In genomic region chr19:55594451-55594850, GRCm38 (mm10) we compare ENCODE assay signal across 24 mouse cellular contexts.
DNase-seq lines count a peak whose midpoint lies in the region; ATAC-seq and TF ChIP-seq lines count a peak whose summit lies in the region.
"Had no signal": no experiment of that assay in that cellular context is flagged by ENCODE, and none has a peak within 500 bp of the region (broad histone marks: within the 10 kb centered on the region; RNA-seq: fewer than 3 reads in every experiment).

No protein-coding gene starts in this region.

- DNase-seq in stomach, postnatal 0 days (ENCODE audit: low spot score) = no peak
- no peak for DNase-seq in limb, embryonic 10.5 days (ENCODE audit: low spot score)
- DNase-seq in hindbrain, embryonic 14.5 days (ENCODE audit: low spot score) = no peak
- DNase-seq: B cell, adult 2 months; cerebellum, adult 11 months; cerebellum, adult 18-20 months; cerebellum, adult 8-10 months; cerebellum, adult 9-11 months; cerebellum, postnatal 14 days; cerebellum, postnatal 36 days; embryo, embryonic 11 days had no signal

- H3K4me3 ChIP-seq in intestine, embryonic 16.5 days (ENCODE audit: low read length) = no peak overlapping the region
- H3K4me3 ChIP-seq in intestine, postnatal 0 days (ENCODE audit: low read depth, low read length) = no peak overlapping the region
- no peak overlapping the region for H3K4me3 ChIP-seq in stomach, embryonic 15.5 days (replicated peaks)
- H3K4me3 ChIP-seq in stomach, postnatal 0 days (ENCODE audit: low read depth, low read length) = no peak overlapping the region
- H3K4me3 ChIP-seq in limb, embryonic 10.5 days = no peak overlapping the region
- no peak overlapping the region for H3K4me3 ChIP-seq in hindbrain, embryonic 12.5 days
- H3K4me3 ChIP-seq in hindbrain, embryonic 14.5 days (replicated peaks; ENCODE audit: low read length) = no peak overlapping the region
- H3K4me3 ChIP-seq: embryonic facial prominence, embryonic 13.5 days; embryonic facial prominence, embryonic 15.5 days; forebrain, embryonic 13.5 days; forebrain, embryonic 15.5 days had no signal

- no peaks in the 10 kb centered on the region for H3K36me3 ChIP-seq in intestine, embryonic 16.5 days (ENCODE audit: control insufficient read depth, insufficient read depth, low read length)
- no peaks in the 10 kb centered on the region for H3K36me3 ChIP-seq in intestine, postnatal 0 days (ENCODE audit: control insufficient read depth, insufficient read depth)
- no peaks in the 10 kb centered on the region for H3K36me3 ChIP-seq in stomach, embryonic 15.5 days
- H3K36me3 ChIP-seq in stomach, postnatal 0 days (ENCODE audit: control insufficient read depth, insufficient read depth, low read length) = no peaks in the 10 kb centered on the region
- H3K36me3 ChIP-seq in limb, embryonic 10.5 days = no peaks in the 10 kb centered on the region
- no peaks in the 10 kb centered on the region for H3K36me3 ChIP-seq in hindbrain, embryonic 12.5 days
- H3K36me3 ChIP-seq in hindbrain, embryonic 14.5 days (replicated peaks; ENCODE audit: control insufficient read depth, insufficient read depth) = no peaks in the 10 kb centered on the region
- H3K36me3 ChIP-seq: embryonic facial prominence, embryonic 13.5 days; embryonic facial prominence, embryonic 15.5 days; forebrain, embryonic 15.5 days had no signal

- TF ChIP-seq CTCF in intestine, postnatal 0 days (IDR thresholded peaks at IDR 0.05; ENCODE audit: low read depth) = no peak
- TF ChIP-seq CTCF in stomach, postnatal 0 days (IDR thresholded peaks at IDR 0.05; ENCODE audit: low read depth) = no peak

- H3K27ac ChIP-seq in intestine, embryonic 16.5 days (ENCODE audit: low read length) = 0 out of 2 replicates have a peak overlapping the region, but pooled peaks have one; percentile 79
- no peak overlapping the region for H3K27ac ChIP-seq in intestine, postnatal 0 days (ENCODE audit: low read depth, low read length)
- H3K27ac ChIP-seq in stomach, embryonic 15.5 days = peak overlapping the region; percentile 82; the same call in 1 of the 2 replicates
- no peak overlapping the region for H3K27ac ChIP-seq in stomach, postnatal 0 days (replicated peaks)
- peak overlapping the region; percentile 85; the same call in 1 of the 2 replicates for H3K27ac ChIP-seq in limb, embryonic 10.5 days
- no peak overlapping the region for H3K27ac ChIP-seq in hindbrain, embryonic 12.5 days
- H3K27ac ChIP-seq in hindbrain, embryonic 14.5 days = no peak overlapping the region
- H3K27ac ChIP-seq: forebrain, embryonic 13.5 days; forebrain, embryonic 15.5 days had no signal

- no peak overlapping the region for H3K9ac ChIP-seq in intestine, embryonic 16.5 days (ENCODE audit: low read depth, low read length)
- no peak overlapping the region for H3K9ac ChIP-seq in intestine, postnatal 0 days (ENCODE audit: low read depth, low read length)
- H3K9ac ChIP-seq in stomach, embryonic 15.5 days = no peak overlapping the region
- no peak overlapping the region for H3K9ac ChIP-seq in stomach, postnatal 0 days (ENCODE audit: low read length)
- H3K9ac ChIP-seq in hindbrain, embryonic 12.5 days = no peak overlapping the region
- H3K9ac ChIP-seq in hindbrain, embryonic 14.5 days = no peak overlapping the region
- H3K9ac ChIP-seq: embryonic facial prominence, embryonic 13.5 days; embryonic facial prominence, embryonic 15.5 days; forebrain, embryonic 13.5 days; forebrain, embryonic 15.5 days had no signal

- peaks cover 48% of the 10 kb centered on the region for H3K4me1 ChIP-seq in intestine, embryonic 16.5 days (ENCODE audit: control insufficient read depth, insufficient read depth, low read length)
- 0 out of 2 replicates have a peak, but pooled peaks cover 5% of the 10 kb centered on the region for H3K4me1 ChIP-seq in intestine, postnatal 0 days (replicated peaks; ENCODE audit: control insufficient read depth, insufficient read depth, low read length)
- H3K4me1 ChIP-seq in stomach, embryonic 15.5 days = peaks cover 35% of the 10 kb centered on the region
- H3K4me1 ChIP-seq in stomach, postnatal 0 days (replicated peaks; ENCODE audit: control insufficient read depth, insufficient read depth) = no peaks in the 10 kb centered on the region
- peaks cover 88% of the 10 kb centered on the region for H3K4me1 ChIP-seq in limb, embryonic 10.5 days
- peaks cover 32% of the 10 kb centered on the region for H3K4me1 ChIP-seq in hindbrain, embryonic 12.5 days
- peaks cover 24% of the 10 kb centered on the region for H3K4me1 ChIP-seq in hindbrain, embryonic 14.5 days (replicated peaks; ENCODE audit: control insufficient read depth, insufficient read depth, low read length)

- H3K9me3 ChIP-seq in intestine, embryonic 16.5 days (ENCODE audit: control insufficient read depth, low read length) = no peaks in the 10 kb centered on the region
- no peaks in the 10 kb centered on the region for H3K9me3 ChIP-seq in intestine, postnatal 0 days (ENCODE audit: control insufficient read depth)
- H3K9me3 ChIP-seq in stomach, embryonic 15.5 days = no peaks in the 10 kb centered on the region
- H3K9me3 ChIP-seq in stomach, postnatal 0 days (ENCODE audit: control insufficient read depth, low read length) = no peaks in the 10 kb centered on the region
- no peaks in the 10 kb centered on the region for H3K9me3 ChIP-seq in limb, embryonic 10.5 days (replicated peaks)
- H3K9me3 ChIP-seq in hindbrain, embryonic 12.5 days (replicated peaks) = no peaks in the 10 kb centered on the region
- H3K9me3 ChIP-seq in hindbrain, embryonic 14.5 days (ENCODE audit: control insufficient read depth, low read length) = no peaks in the 10 kb centered on the region
- H3K9me3 ChIP-seq: embryonic facial prominence, embryonic 13.5 days; embryonic facial prominence, embryonic 15.5 days; forebrain, embryonic 13.5 days; forebrain, embryonic 15.5 days; G1E had no signal

- no peaks in the 10 kb centered on the region for H3K27me3 ChIP-seq in intestine, embryonic 16.5 days (replicated peaks; ENCODE audit: control insufficient read depth, insufficient read depth, low read length)
- no peaks in the 10 kb centered on the region for H3K27me3 ChIP-seq in intestine, postnatal 0 days (replicated peaks; ENCODE audit: control insufficient read depth, insufficient read depth, low read length)
- no peaks in the 10 kb centered on the region for H3K27me3 ChIP-seq in stomach, embryonic 15.5 days (replicated peaks)
- H3K27me3 ChIP-seq in stomach, postnatal 0 days (ENCODE audit: control insufficient read depth, insufficient read depth, low read length) = no peaks in the 10 kb centered on the region
- no peaks in the 10 kb centered on the region for H3K27me3 ChIP-seq in limb, embryonic 10.5 days (ENCODE audit: low read depth, poor library complexity, severe bottlenecking)
- H3K27me3 ChIP-seq in hindbrain, embryonic 12.5 days = peaks cover 43% of the 10 kb centered on the region
- H3K27me3 ChIP-seq in hindbrain, embryonic 14.5 days (ENCODE audit: control insufficient read depth, insufficient read depth, low read length) = peaks cover 16% of the 10 kb centered on the region; the same call in 1 of the 2 replicates
- H3K27me3 ChIP-seq: CH12.LX; embryonic facial prominence, embryonic 15.5 days; Patski had no signal

- WGBS in intestine, embryonic 16.5 days = 88% methylated on average over 3 of the region's 3 CpGs
- 74% methylated on average over 3 of the region's 3 CpGs for WGBS in intestine, postnatal 0 days
- 82% methylated on average over 3 of the region's 3 CpGs for WGBS in stomach, embryonic 15.5 days
- whole genome bisulfite sequencing in stomach, postnatal 0 days = 80% methylated on average over 3 of the region's 3 CpGs
- WGBS in limb, embryonic 10.5 days = 93% methylated on average over 3 of the region's 3 CpGs
- 97% methylated on average over 3 of the region's 3 CpGs for WGBS in hindbrain, embryonic 12.5 days
- 91% methylated on average over 3 of the region's 3 CpGs for WGBS in hindbrain, embryonic 14.5 days

- ATAC-seq in intestine, embryonic 16.5 days = no peak
- ATAC-seq in intestine, postnatal 0 days = no peak
- no peak for ATAC-seq in stomach, embryonic 15.5 days (ENCODE audit: insufficient read depth, low FRiP score, low read depth)
- no peak for ATAC-seq in stomach, postnatal 0 days (ENCODE audit: low FRiP score, low TSS enrichment)
- ATAC-seq in hindbrain, embryonic 12.5 days (ENCODE audit: low FRiP score) = no peak
- no peak for ATAC-seq in hindbrain, embryonic 14.5 days (ENCODE audit: low FRiP score)
- ATAC-seq: activated CD4-positive, CD25-positive, alpha-beta regulatory T cell, adult 4 months; CD4-positive, CD25-positive, alpha-beta regulatory T cell, adult 4 months; forebrain, embryonic 13.5 days; Patski had no signal

- TF ChIP-seq EP300 in stomach, postnatal 0 days (optimal IDR thresholded peaks at IDR 0.05) = no peak

- no peak overlapping the region for H3K4me2 ChIP-seq in intestine, embryonic 16.5 days (ENCODE audit: low read depth, low read length)
- H3K4me2 ChIP-seq in intestine, postnatal 0 days (replicated peaks; ENCODE audit: low read depth) = no peak overlapping the region
- no peak overlapping the region for H3K4me2 ChIP-seq in stomach, embryonic 15.5 days
- no peak overlapping the region for H3K4me2 ChIP-seq in stomach, postnatal 0 days (replicated peaks; ENCODE audit: low read depth)
- H3K4me2 ChIP-seq in hindbrain, embryonic 12.5 days (replicated peaks) = no peak overlapping the region
- no peak overlapping the region for H3K4me2 ChIP-seq in hindbrain, embryonic 14.5 days (replicated peaks)
- H3K4me2 ChIP-seq: forebrain, embryonic 13.5 days; forebrain, embryonic 15.5 days had no signal

Comparison
In these comparisons a context has a peak if more than half of its experiments do, and no peak if none do; other contexts are left out.
1. H3K27ac ChIP-seq: peak in intestine, embryonic 16.5 days (single experiment), stomach, embryonic 15.5 days (single experiment) and limb, embryonic 10.5 days (single experiment); none in intestine, postnatal 0 days (single experiment), stomach, postnatal 0 days (single experiment), hindbrain, embryonic 12.5 days (single experiment) and hindbrain, embryonic 14.5 days (single experiment).